Mouse (Mus musculus): ENCODE results near the gene Tlr9. TPM values are rescaled to one million over a fixed set of nuclear protein-coding genes. Genes with fewer than 3 reads are reported as not detected.

Tlr9 gene
- polyA plus RNA-seq, 1 experiment from 2014 or later, result not detected

- Histone ChIP-seq H3K27ac (replicated peaks) (no peak overlapping the region), H3K36me3 (peaks cover 78% of the 10 kb centered on the region), H3K4me1 (peaks cover 16% of the 10 kb centered on the region), H3K9me3 (no peaks in the 10 kb centered on the region), H3K9ac (no peak overlapping the region), H3K4me2 (no peak overlapping the region), H3K4me3 (no peak overlapping the region), H3K27me3 (replicated peaks) (no peaks in the 10 kb centered on the region)
- no peak for ATAC-seq (ENCODE audit: extremely low read depth, insufficient number of reproducible peaks, low FRiP score, low TSS enrichment)
- WGBS, result 91% methylated on average over 8 of the region's 8 CpGs
Measured at GRCm38 (mm10) chr9:106193930-106194807, 28.2 kb upstream of the Tlr9 start.

GRCm38 (mm10) chr9:106195693-106196092 is 26.7 kb upstream of the Tlr9 start:
- H3K4me2 ChIP-seq, result no peak overlapping the region
- H3K27me3 ChIP-seq (replicated peaks), result no peaks in the 10 kb centered on the region
- no peak overlapping the region for H3K4me3 ChIP-seq
- H3K36me3 ChIP-seq, result peaks cover 63% of the 10 kb centered on the region
- no peak for ATAC-seq (ENCODE audit: extremely low read depth, insufficient number of reproducible peaks, low FRiP score, low TSS enrichment)
- no peak overlapping the region for H3K27ac ChIP-seq (replicated peaks)
- H3K9ac ChIP-seq, result no peak overlapping the region
- WGBS, result 87% methylated on average over 8 of the region's 8 CpGs
- no peaks in the 10 kb centered on the region for H3K9me3 ChIP-seq
- H3K4me1 ChIP-seq, result peaks cover 25% of the 10 kb centered on the region

GRCm38 (mm10) chr9:106197081-106197713 is 25.2 kb upstream of the Tlr9 start:
- Histone ChIP-seq H3K9me3 (no peaks in the 10 kb centered on the region), H3K27me3 (replicated peaks) (no peaks in the 10 kb centered on the region), H3K9ac (no peak overlapping the region), H3K36me3 (peaks cover 49% of the 10 kb centered on the region), H3K4me1 (peaks cover 27% of the 10 kb centered on the region), H3K4me3 (no peak overlapping the region), H3K4me2 (no peak overlapping the region), H3K27ac (replicated peaks) (no peak overlapping the region)
- no peak for ATAC-seq (ENCODE audit: extremely low read depth, insufficient number of reproducible peaks, low FRiP score, low TSS enrichment)
- 91% methylated on average over 3 of the region's 3 CpGs for WGBS

GRCm38 (mm10) chr9:106197732-106198131 is 24.7 kb upstream of the Tlr9 start:
- Histone ChIP-seq H3K9me3 (no peaks in the 10 kb centered on the region), H3K4me3 (no peak overlapping the region), H3K36me3 (peaks cover 43% of the 10 kb centered on the region), H3K27me3 (replicated peaks) (no peaks in the 10 kb centered on the region), H3K27ac (replicated peaks) (no peak overlapping the region), H3K4me2 (peak overlapping the region; percentile 72; the same call in 1 of the 2 replicates), H3K4me1 (peaks cover 26% of the 10 kb centered on the region), H3K9ac (no peak overlapping the region; the same call in 1 of the 2 replicates)
- WGBS, result 77% methylated on average over 9 of the region's 9 CpGs
- no peak for ATAC-seq (ENCODE audit: extremely low read depth, insufficient number of reproducible peaks, low FRiP score, low TSS enrichment)

GRCm38 (mm10) chr9:106198962-106199458 is 23.4 kb upstream of the Tlr9 start:
- Histone ChIP-seq H3K9me3 (no peaks in the 10 kb centered on the region), H3K27ac (replicated peaks) (peak overlapping the region; percentile 58), H3K36me3 (peaks cover 32% of the 10 kb centered on the region), H3K4me1 (peaks cover 34% of the 10 kb centered on the region), H3K27me3 (replicated peaks) (no peaks in the 10 kb centered on the region), H3K4me3 (peak overlapping the region; percentile 74), H3K9ac (peak overlapping the region; percentile 92), H3K4me2 (peak overlapping the region; percentile 72)
- peak; percentile 40; the same call in 1 of the 2 replicates for ATAC-seq (ENCODE audit: extremely low read depth, insufficient number of reproducible peaks, low FRiP score, low TSS enrichment)
- 2% methylated on average over 40 of the region's 51 CpGs for WGBS

GRCm38 (mm10) chr9:106199535-106200272 is 22.7 kb upstream of the Tlr9 start, which contains the start of gene Ppm1m:
Ppm1m (minus strand) TSS chr9:106199746.
- H3K36me3 ChIP-seq, result peaks cover 26% of the 10 kb centered on the region
- 40% methylated on average over 18 of the region's 18 CpGs for WGBS
- peak within 1 kb of the TSS; percentile 92 for H3K9ac ChIP-seq
- no peaks in the 10 kb centered on the region for H3K27me3 ChIP-seq (replicated peaks)
- peak within 1 kb of the TSS; percentile 74 for H3K4me3 ChIP-seq
- peak within 1 kb of the TSS; percentile 72 for H3K4me2 ChIP-seq
- peaks cover 41% of the 10 kb centered on the region for H3K4me1 ChIP-seq
- ATAC-seq (ENCODE audit: extremely low read depth, insufficient number of reproducible peaks, low FRiP score, low TSS enrichment), result no peak
- peak within 1 kb of the TSS; percentile 58 for H3K27ac ChIP-seq (replicated peaks)
- H3K9me3 ChIP-seq, result no peaks in the 10 kb centered on the region

- 89% methylated on average over 3 of the region's 3 CpGs for WGBS
- H3K4me3 ChIP-seq, result peak overlapping the region; percentile 77
Measured at GRCm38 (mm10) chr9:106201895-106202294, 20.5 kb upstream of the Tlr9 start.

GRCm38 (mm10) chr9:106202819-106203636 is 19.4 kb upstream of the Tlr9 start, which contains the start of gene Twf2:
Twf2 (plus strand) TSS chr9:106203108.
- Histone ChIP-seq H3K27me3 (replicated peaks) (no peaks in the 10 kb centered on the region), H3K4me1 (peaks cover 61% of the 10 kb centered on the region), H3K36me3 (peaks cover 10% of the 10 kb centered on the region), H3K9me3 (no peaks in the 10 kb centered on the region), H3K4me3 (peak within 1 kb of the TSS; percentile 77), H3K27ac (replicated peaks) (peak within 1 kb of the TSS; percentile 83), H3K9ac (peak within 1 kb of the TSS; percentile 89), H3K4me2 (peak within 1 kb of the TSS; percentile 80)
- 1% methylated on average over 60 of the region's 61 CpGs for WGBS
- peak; percentile 86 for ATAC-seq (ENCODE audit: extremely low read depth, insufficient number of reproducible peaks, low FRiP score, low TSS enrichment)

More at GRCm38 (mm10) chr9:106201895-106202294, 20.5 kb upstream of the Tlr9 start:
- ATAC-seq (ENCODE audit: extremely low read depth, insufficient number of reproducible peaks, low FRiP score, low TSS enrichment), result no peak
- Histone ChIP-seq H3K9me3 (no peaks in the 10 kb centered on the region), H3K27ac (replicated peaks) (peak overlapping the region; percentile 49; the same call in 1 of the 2 replicates), H3K4me2 (peak overlapping the region; percentile 80), H3K9ac (no peak overlapping the region), H3K27me3 (replicated peaks) (no peaks in the 10 kb centered on the region), H3K36me3 (peaks cover 6% of the 10 kb centered on the region), H3K4me1 (peaks cover 63% of the 10 kb centered on the region)

- H3K4me2 ChIP-seq, result peak overlapping the region; percentile 80
- H3K4me3 ChIP-seq, result peak overlapping the region; percentile 77
- no peak for ATAC-seq (ENCODE audit: extremely low read depth, insufficient number of reproducible peaks, low FRiP score, low TSS enrichment)
- peaks cover 53% of the 10 kb centered on the region for H3K4me1 ChIP-seq
- no peaks in the 10 kb centered on the region for H3K27me3 ChIP-seq (replicated peaks)
- H3K9ac ChIP-seq, result peak overlapping the region; percentile 89
- peak overlapping the region; percentile 83 for H3K27ac ChIP-seq (replicated peaks)
- H3K36me3 ChIP-seq, result peaks cover 22% of the 10 kb centered on the region
- H3K9me3 ChIP-seq, result no peaks in the 10 kb centered on the region
- WGBS, result 53% methylated on average over 7 of the region's 7 CpGs
Measured at GRCm38 (mm10) chr9:106203990-106204851, 18.2 kb upstream of the Tlr9 start.
